In the genomic region with DNA sequence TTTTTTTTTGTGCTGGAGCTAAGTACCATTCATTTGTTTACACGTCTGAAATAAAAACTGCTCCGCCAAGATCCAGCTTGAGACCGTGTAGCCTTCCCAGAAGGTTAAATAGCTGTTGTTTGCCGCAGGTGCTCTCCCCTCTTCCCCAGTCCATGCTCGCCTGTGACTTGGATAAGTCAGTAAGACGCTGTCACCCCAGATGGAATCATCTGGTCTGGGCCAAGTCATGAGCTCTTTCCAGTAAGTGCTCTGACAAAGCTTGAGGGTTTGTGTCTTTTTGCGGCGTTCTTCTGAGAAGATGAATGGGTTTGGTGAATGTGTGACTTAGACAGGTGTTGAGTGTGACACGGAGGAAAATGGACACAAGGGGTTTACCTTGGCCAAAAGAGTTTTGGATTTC, we compare ENCODE assay signal across 10 mouse cellular contexts.
A peak's percentile ranks its signal among the peaks of the same experiment; 100 is the strongest.
DNase-seq lines count a peak whose midpoint lies in the region; ATAC-seq and TF ChIP-seq lines count a peak whose summit lies in the region.
"Had no signal": no experiment of that assay in that cellular context is flagged by ENCODE, and none has a peak within 500 bp of the region (broad histone marks: within the 10 kb centered on the region; RNA-seq: fewer than 3 reads in every experiment).

No protein-coding gene starts in this region.

- ATAC-seq in heart, embryonic 12.5 days (ENCODE audit: insufficient number of reproducible peaks, low FRiP score), result no peak
- ATAC-seq in megakaryocyte, adult 5-6 weeks (ENCODE audit: poor library complexity, severe bottlenecking), result no peak

- TF ChIP-seq POLR2A in brain, embryonic 14.5 days (IDR thresholded peaks at IDR 0.05; ENCODE audit: borderline replicate concordance, extremely low read depth, insufficient read depth, insufficient read length, poor library complexity, severe bottlenecking), result no peak

- peak overlapping the region; percentile 35 for H3K9ac ChIP-seq in heart, embryonic 12.5 days

- intact Hi-C loops in heart, postnatal 10 days (cut with DNase I), result loop anchor here (5.0 kb wide), 1 partner anchor 44 kb away; no protein-coding TSS in a partner anchor
- intact Hi-C loops in left cerebral cortex, postnatal 25 days (cut with DNase I), result no loop called here

- peak overlapping the region; percentile 59 for H3K4me3 ChIP-seq in heart, embryonic 12.5 days
- peak overlapping the region; percentile 65 for H3K4me3 ChIP-seq in hindbrain, embryonic 10.5 days
- peak overlapping the region; percentile 67 for H3K4me3 ChIP-seq in midbrain, embryonic 10.5 days

- no peaks in the 10 kb centered on the region for H3K36me3 ChIP-seq in heart, embryonic 12.5 days
- H3K36me3 ChIP-seq in hindbrain, embryonic 10.5 days, result no peaks in the 10 kb centered on the region
- no peaks in the 10 kb centered on the region for H3K36me3 ChIP-seq in midbrain, embryonic 10.5 days

- no peak overlapping the region for H3K27ac ChIP-seq in heart, embryonic 12.5 days (ENCODE audit: poor library complexity, severe bottlenecking)
- peak overlapping the region; percentile 93 for H3K27ac ChIP-seq in hindbrain, embryonic 10.5 days
- peak overlapping the region; percentile 87 for H3K27ac ChIP-seq in midbrain, embryonic 10.5 days (replicated peaks)
- H3K27ac ChIP-seq: macrophage had no signal

- no peak for DNase-seq in heart, postnatal 10 days
- DNase-seq in brain, embryonic 14.5 days (ENCODE audit: low read depth), result peak; percentile 76
- no peak for DNase-seq in hindbrain, embryonic 10.5 days (ENCODE audit: low spot score)
- no peak for DNase-seq in midbrain, embryonic 10.5 days (ENCODE audit: low spot score)
- DNase-seq in left cerebral cortex, postnatal 25 days (ENCODE audit: low spot score in 2 of 2), result no peak
- DNase-seq in gastrocnemius, postnatal 10 days, result no peak

- peaks cover 38% of the 10 kb centered on the region for H3K4me1 ChIP-seq in heart, embryonic 12.5 days (replicated peaks)
- H3K4me1 ChIP-seq in hindbrain, embryonic 10.5 days (replicated peaks), result peaks cover 77% of the 10 kb centered on the region
- H3K4me1 ChIP-seq in midbrain, embryonic 10.5 days, result peaks cover 73% of the 10 kb centered on the region

- peak overlapping the region; percentile 77 for H3K4me2 ChIP-seq in heart, embryonic 12.5 days

- no peak for TF ChIP-seq CTCF in brain, embryonic 14.5 days (IDR thresholded peaks at IDR 0.05; ENCODE audit: borderline replicate concordance, extremely low read depth, insufficient read depth, insufficient read length)

- H3K27me3 ChIP-seq in heart, embryonic 12.5 days (replicated peaks), result no peaks in the 10 kb centered on the region
- H3K27me3 ChIP-seq in hindbrain, embryonic 10.5 days (ENCODE audit: insufficient read depth, poor library complexity, severe bottlenecking), result no peaks in the 10 kb centered on the region
- H3K27me3 ChIP-seq in midbrain, embryonic 10.5 days (ENCODE audit: low read depth, poor library complexity, severe bottlenecking), result no peaks in the 10 kb centered on the region
- H3K27me3 ChIP-seq: CH12.LX had no signal

- 47% methylated on average over 9 of the region's 9 CpGs for WGBS in heart, embryonic 12.5 days
- WGBS in hindbrain, embryonic 10.5 days, result 26% methylated on average over 9 of the region's 9 CpGs
- 25% methylated on average over 9 of the region's 9 CpGs for WGBS in midbrain, embryonic 10.5 days

- no peaks in the 10 kb centered on the region for H3K9me3 ChIP-seq in heart, embryonic 12.5 days (replicated peaks)
- no peaks in the 10 kb centered on the region for H3K9me3 ChIP-seq in hindbrain, embryonic 10.5 days
- H3K9me3 ChIP-seq in midbrain, embryonic 10.5 days (replicated peaks), result no peaks in the 10 kb centered on the region
